Mouse (Mus musculus): Measurements from ENCODE around the gene Ifnar2.

Ifnar2 gene

GRCm38 (mm10) chr16:91395633-91396392 lies 23.2 kb downstream of the Ifnar2 start:
- DNase-seq: no peak

DNA sequence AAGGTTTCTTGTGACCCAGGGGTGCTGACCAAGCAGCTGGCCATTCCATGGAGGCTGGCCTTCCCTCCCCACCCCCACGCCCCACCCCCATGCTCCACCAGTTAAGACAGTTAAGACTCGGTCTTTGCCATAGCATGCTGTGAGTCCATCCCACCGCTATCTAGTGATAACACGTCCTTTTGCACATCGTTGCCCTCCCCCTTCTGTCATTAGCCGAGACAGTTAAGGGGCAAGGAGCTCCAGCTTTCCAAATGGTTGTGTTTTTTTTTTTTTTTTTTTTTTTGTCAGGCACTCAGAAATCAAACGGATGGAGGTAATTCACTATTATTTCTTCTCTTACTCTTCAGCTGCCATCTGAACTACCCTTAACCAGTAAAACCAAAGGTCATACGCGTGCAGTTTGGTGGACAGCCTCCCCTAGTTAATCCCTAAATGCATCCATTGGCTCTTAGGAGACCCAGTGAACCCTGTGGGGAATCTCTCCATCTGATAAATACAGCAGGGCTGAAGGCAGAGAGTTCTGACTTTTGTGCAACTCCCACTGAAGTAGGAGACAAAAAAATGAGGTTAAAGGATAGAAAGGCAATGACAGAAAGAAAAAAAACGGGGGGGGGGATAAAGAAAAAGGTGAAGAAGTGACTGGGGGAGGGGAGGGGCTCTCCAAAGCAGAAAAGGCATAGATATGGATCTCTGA lies 24.4 kb downstream of the Ifnar2 start:
- no peak for DNase-seq

DNA sequence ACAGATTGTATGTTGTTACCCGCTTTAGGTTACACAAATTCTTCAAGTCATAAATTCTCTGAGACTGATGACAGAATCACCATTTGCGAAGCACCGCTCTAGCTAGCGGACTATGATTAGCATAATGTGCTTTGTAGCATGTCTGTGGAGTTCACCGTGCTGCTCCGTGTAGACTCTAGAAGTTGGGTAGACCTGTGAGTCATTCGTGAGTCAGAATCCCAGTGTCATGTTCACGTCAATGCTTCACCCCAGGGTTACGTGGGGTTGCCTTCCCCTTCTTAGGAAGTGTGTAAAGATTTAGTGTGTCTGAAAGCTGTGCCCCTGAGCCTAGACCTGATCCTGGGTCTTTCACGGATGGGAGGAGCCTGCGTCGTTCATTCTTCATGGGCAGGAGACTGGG lies 25.4 kb downstream of the Ifnar2 start:
- no peak for DNase-seq

DNA sequence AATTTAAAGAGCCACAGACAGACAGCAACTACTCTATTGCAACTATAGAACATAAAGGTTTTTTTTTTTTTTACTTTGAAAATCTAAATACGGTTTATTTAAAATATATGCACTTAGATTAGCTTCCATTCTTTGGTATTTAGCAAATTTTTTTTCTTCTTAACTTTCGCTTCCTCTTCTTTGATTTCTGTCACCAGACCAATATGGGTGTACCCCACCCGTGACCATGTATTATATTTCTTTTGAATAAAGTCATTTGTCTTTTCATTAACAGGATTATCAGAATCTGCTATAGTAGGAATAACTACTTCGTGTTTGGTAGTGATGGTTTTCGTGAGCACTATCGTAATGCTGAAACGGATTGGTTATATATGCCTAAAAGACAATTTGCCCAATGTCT lies 26.4 kb downstream of the Ifnar2 start:
- no peak for DNase-seq

DNA sequence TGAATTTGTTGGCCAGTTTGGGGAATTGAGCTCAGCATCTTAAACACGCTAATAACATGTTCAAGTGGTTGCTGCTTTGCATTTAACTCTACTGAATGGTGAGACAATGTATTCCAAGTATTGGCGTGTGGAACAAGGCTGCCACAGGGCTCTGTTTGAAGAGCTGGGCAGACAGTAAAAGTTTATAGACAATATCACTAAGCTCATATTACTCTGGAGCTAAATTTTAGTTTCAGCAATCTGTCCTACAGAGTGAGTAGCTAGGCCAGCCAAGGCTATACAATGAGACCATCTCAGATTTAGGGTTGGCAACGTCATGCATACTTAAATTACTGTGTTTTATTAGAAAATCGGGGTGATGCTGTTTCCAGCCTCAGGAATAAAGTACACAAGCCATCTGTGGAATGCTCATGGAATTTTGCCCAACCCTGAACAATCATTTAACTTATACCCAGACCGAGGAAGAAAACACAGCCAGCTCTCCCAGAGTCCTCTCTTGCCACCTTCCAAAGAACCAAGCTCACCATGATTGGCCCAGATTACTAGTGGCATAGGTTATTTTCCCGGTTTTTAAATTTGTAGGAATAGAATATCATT lies 29.1 kb downstream of the Ifnar2 start:
- DNase-seq: no peak

- no peak for DNase-seq
Observed at GRCm38 (mm10) chr16:91403784-91404183, 31.2 kb downstream of the Ifnar2 start.

- no peak for DNase-seq
Observed at GRCm38 (mm10) chr16:91404187-91404586, 31.6 kb downstream of the Ifnar2 start.

- DNase-seq: no peak
Observed at GRCm38 (mm10) chr16:91404828-91405577, 32.4 kb downstream of the Ifnar2 start.

DNA sequence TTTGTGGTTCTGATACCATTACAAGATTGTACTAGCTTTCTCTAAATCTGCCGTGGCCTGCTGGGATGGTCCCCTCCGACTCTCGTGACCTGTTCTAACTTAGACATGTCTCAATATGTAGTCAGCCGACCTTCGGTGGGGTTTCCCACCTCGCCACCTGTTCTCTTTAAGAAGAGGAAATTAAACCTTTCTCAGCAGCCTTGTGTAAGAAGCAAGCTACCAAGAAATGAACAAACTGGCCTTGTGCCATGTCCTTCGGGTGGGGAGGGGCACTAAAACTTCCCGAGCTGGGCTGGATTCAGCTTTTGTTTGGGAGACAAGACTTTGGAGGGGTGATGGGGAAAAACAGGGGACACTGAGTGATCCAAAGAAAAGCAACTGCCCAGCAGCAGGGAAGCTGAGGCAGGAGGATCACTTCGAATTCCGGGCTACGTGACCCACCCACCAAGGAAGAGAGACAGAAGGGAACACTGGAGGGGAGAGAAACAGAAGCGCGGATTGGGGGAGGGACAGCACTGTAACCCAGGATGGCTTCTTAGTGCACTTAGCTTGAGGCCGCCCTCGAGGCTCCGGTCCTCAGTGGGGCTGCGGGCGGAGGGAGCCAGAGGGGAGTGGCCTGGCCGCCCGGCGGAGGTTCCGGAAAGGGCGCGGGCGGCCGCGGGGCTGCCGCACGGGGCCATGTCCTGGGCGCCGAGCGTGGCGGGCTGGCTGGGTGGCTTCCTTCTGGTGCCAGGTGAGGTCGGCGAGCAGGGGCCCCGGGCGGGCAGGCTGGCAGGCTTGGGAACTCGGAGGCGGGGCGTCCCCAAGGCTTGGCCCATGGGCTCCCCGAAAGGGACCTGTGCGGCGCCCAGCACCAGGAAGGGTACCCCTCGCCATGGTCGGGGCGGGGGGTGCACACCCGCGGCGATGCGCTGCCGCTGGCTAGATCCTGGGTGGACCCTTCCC lies 33.3 kb downstream of the Ifnar2 start, which contains the start of gene Il10rb:
Gene Il10rb, plus strand, starts transcription at position 525 of the 945 bp plus-strand sequence.
- peak; percentile 40 for DNase-seq

- DNase-seq: peak; percentile 25
Observed at GRCm38 (mm10) chr16:91406585-91407220, 34.1 kb downstream of the Ifnar2 start.

- DNase-seq: no peak
Observed at GRCm38 (mm10) chr16:91413102-91413844, 40.7 kb downstream of the Ifnar2 start.

DNA sequence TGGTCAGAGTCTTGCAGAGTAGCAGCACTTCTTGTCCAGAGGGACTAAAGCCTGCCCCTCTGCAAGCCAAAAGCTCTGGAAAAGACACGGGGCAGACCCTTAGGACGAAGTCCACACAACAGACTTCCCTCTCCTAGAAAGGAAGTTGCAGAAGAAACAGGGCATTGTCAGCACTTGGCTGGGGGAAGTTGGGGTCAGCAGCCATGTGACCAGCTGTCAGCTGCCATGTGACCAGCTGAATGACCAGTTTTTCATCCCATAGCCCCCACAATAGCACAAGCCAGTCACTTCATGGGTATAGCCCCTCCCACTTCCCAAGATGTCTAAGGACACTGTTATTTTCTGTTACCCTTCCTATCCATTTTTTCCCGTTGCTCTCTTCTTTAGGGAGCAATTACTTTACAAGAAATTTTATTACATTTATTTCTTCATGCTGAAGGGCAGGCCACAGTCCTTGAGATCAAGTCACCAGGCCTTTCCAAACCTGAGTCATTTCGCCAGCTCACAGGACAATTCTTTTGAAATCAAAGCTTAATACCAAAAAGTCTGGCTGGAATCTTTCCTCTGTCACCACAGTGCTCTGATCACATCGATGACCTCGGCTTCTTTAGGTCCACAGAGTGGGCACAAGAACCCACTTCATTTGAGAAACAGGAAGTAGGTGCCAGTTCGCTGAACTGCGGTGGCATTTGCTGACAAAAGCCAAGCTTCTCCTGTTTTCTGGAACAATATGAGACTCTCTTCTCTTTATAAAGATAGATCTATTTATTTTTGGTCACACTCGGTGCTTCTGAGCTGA lies 43.0 kb downstream of the Ifnar2 start:
- DNase-seq: no peak

DNA sequence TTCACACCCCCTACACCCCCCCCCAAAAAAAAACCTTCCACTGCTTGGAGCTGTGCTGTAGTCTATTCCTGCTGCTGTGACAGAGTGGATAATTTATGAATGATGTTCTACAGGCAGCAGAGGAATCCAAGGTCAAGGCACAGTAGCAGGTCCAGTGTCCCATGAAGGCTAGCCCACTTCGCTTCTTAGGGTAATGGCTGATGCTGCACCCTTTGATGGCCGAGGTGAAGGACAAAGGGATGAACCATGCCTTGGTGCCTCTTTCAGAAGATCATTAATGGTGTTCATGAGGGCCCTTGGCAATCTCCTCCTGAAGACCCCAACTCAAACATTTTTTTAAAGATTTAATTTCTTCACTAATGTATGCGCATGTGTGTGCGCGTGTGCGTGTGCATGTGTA lies 43.8 kb downstream of the Ifnar2 start:
- no peak for DNase-seq

- DNase-seq: no peak
Observed at GRCm38 (mm10) chr16:91416938-91417337, 44.4 kb downstream of the Ifnar2 start.

GRCm38 (mm10) chr16:91418531-91418930 lies 45.9 kb downstream of the Ifnar2 start:
- DNase-seq: no peak

GRCm38 (mm10) chr16:91425816-91426215 lies 53.2 kb downstream of the Ifnar2 start:
- no peak for DNase-seq

DNA sequence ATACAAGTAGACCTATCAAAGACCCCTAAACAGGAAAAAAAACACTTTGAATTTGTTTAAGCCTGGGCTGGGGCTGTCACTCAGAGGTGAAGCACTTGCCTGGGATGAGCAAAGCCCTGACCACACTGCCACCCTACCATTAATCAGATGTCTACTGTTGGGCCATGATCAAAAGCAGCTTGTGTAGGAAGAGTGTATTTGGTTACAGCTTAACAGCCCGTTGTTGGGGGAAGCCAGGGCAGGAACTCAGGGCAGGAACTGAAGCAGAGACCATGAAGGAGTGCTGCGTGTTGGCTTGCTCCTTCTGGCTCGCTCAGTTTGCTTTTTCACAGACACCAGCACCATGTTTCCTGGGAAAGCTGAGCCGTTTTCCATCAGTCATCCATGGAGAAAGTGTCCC lies 54.0 kb downstream of the Ifnar2 start:
- DNase-seq: no peak

DNA sequence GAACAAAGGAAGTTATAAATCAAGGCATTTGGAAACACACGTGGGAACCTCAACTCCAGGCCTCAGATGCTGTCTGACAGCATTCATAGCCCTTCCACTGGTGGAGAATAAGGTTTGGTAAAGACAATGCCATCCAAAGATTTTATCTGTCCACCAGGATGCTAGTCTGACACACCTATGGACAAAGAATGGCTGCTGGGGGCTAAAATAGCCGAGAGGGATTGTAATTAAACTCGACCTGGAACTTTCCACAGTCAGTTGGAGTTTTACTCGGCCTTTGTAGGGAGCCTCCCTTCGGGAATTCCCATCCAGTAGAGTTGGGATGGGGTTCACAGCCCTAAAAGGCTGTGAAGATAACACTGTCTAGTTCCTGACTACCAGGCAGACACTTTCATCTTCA lies 54.9 kb downstream of the Ifnar2 start:
- DNase-seq: no peak

- DNase-seq: no peak
Observed at GRCm38 (mm10) chr16:91428259-91428865, 55.8 kb downstream of the Ifnar2 start.

All from right cerebral cortex, postnatal 4 days (tissue).